Mouse (Mus musculus): Measurements from ENCODE around the gene Gna11.

The Gna11 gene

GRCm38 (mm10) chr10:81570831-81571500 is 26.0 kb upstream of the Gna11 start:
- peak; percentile 87 for DNase-seq (ENCODE audit: low read depth, low spot score)
- H3K27me3 ChIP-seq (ENCODE audit: control insufficient read depth, insufficient read depth, low read length, poor library complexity, severe bottlenecking) = no peaks in the 10 kb centered on the region

GRCm38 (mm10) chr10:81570238-81570800 is 25.3 kb upstream of the Gna11 start:
- H3K27me3 ChIP-seq (ENCODE audit: control insufficient read depth, insufficient read depth, low read length, poor library complexity, severe bottlenecking) = no peaks in the 10 kb centered on the region
- no peak for DNase-seq (ENCODE audit: low read depth, low spot score)
- H3K36me3 ChIP-seq (ENCODE audit: control insufficient read depth, insufficient read depth, low read length, poor library complexity, severe bottlenecking) = peaks cover 8% of the 10 kb centered on the region

More at GRCm38 (mm10) chr10:81570831-81571500, 26.0 kb upstream of the Gna11 start:
- peaks cover 3% of the 10 kb centered on the region for H3K36me3 ChIP-seq (ENCODE audit: control insufficient read depth, insufficient read depth, low read length, poor library complexity, severe bottlenecking)

- H3K36me3 ChIP-seq (ENCODE audit: control insufficient read depth, insufficient read depth, low read length, poor library complexity, severe bottlenecking) = peaks cover 11% of the 10 kb centered on the region
- no peak for DNase-seq (ENCODE audit: low read depth, low spot score)
- H3K27me3 ChIP-seq (ENCODE audit: control insufficient read depth, insufficient read depth, low read length, poor library complexity, severe bottlenecking) = no peaks in the 10 kb centered on the region
These were observed 24.7 kb upstream of the Gna11 start for GRCm38 (mm10) chr10:81569507-81570237.

DNA sequence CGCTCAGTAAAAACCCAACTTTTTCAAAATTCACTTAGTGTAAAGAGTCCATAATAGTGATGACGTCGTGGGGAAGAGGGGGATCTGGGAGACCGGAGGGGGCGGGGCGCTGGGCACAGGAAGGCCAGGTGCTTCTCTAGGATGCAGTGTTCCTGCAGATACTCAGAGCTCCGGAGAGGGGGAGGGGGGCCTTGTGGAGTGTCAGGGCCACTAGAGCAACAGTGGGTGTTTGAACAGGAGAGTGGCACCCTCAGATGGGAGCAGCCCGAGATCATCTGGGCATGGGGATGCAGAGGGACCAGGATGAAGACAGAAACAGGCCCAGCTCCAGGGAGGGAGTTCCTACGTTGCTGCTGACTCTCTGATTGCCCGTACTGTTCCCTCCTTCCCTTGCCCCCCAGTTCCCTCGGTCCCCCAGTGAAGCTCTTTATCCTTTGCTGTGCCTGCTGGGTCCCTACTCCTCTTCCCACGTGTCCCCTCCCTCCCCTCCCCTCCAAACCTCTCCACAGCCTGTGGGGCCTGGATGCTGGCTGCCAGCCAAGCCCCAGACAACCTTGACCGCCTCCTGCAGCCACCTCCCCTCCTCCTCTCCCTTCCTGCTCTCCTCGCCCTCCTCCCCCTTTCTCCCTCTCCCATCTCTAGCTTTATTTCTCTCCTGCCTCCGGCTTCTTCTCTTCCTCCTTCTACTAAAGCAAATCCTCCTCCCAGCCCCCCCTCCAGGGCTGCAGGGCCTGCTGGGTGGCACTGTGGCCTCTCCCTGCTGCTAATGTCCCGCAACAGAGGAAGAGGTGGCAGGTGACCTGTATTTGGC is 23.6 kb upstream of the Gna11 start:
- Histone ChIP-seq H3K36me3 (ENCODE audit: control insufficient read depth, insufficient read depth, low read length, poor library complexity, severe bottlenecking) (peaks cover 14% of the 10 kb centered on the region), H3K27me3 (ENCODE audit: control insufficient read depth, insufficient read depth, low read length, poor library complexity, severe bottlenecking) (no peaks in the 10 kb centered on the region)
- no peak for DNase-seq (ENCODE audit: low read depth, low spot score)

DNA sequence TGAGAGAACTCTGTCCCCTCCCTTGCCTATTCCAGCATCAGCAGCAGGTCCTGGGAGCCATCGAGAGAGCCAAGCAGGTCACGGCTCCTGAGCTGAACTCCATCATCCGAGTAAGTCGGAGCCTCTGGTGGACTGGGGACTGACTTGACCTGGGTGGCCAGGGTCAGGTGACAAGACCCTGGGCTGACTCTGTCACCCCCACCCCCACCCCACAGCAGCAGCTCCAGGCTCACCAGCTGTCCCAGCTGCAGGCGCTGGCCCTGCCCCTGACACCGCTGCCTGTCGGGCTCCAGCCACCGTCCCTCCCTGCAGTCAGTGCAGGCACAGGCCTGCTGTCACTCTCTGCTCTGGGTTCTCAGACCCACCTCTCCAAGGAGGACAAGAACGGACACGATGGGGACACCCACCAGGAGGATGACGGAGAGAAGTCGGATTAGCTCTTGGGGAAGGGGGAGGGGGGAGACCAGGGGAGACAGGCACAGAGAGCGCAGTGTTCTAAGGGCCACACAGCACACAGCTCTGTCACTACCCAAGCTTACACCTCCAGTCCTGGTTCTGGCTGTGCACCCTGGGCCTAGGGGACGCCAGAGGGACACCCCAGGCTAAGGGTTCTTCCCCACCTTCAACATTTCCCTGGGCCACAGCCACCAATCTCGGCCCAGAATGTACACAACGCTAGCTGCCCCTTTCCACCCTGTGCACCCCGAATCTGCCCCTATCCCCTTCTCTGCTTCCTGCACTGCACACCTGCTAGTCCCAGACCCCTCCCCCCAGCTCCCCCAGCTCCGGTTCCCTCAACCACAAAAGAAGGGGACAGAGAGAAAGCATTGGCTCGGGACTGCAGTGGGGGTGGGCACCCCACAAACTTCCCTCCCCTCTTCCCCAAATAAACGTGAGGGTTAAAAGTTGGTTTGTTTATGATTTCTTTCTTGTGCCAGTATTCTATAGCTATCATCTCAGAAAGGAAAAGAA is 20.6 kb upstream of the Gna11 start:
- DNase-seq (ENCODE audit: low read depth, low spot score) = no peak
- Histone ChIP-seq H3K27me3 (ENCODE audit: control insufficient read depth, insufficient read depth, low read length, poor library complexity, severe bottlenecking) (no peaks in the 10 kb centered on the region), H3K36me3 (ENCODE audit: control insufficient read depth, insufficient read depth, low read length, poor library complexity, severe bottlenecking) (peaks cover 16% of the 10 kb centered on the region)

GRCm38 (mm10) chr10:81564734-81565133 is 19.7 kb upstream of the Gna11 start:
- Histone ChIP-seq H3K27me3 (ENCODE audit: control insufficient read depth, insufficient read depth, low read length, poor library complexity, severe bottlenecking) (no peaks in the 10 kb centered on the region), H3K36me3 (ENCODE audit: control insufficient read depth, insufficient read depth, low read length, poor library complexity, severe bottlenecking) (peaks cover 16% of the 10 kb centered on the region)
- peak; percentile 79 for DNase-seq (ENCODE audit: low read depth, low spot score)

- DNase-seq (ENCODE audit: low read depth, low spot score) = no peak
- H3K36me3 ChIP-seq (ENCODE audit: control insufficient read depth, insufficient read depth, low read length, poor library complexity, severe bottlenecking) = peaks cover 16% of the 10 kb centered on the region
These were observed 19.2 kb upstream of the Gna11 start for GRCm38 (mm10) chr10:81564216-81564615.

DNA sequence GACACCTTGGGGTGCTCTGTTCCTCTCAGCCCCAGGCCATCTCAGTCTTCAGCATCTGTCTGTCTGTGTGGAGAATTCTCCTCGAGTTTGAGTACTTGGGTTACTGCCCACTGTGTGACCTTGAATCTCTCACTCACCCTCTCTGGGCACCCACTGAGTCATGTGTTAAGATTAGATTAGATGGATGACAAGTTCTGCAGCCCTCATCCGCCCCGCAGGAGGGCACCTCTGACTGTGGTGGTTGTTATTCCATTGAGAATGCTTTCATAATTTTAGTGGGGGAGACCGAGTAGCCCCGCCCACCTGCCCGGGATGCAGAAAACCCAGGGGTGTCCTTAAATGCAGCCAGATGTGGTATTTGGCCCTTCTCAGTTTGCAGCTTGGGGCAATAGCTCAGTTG is 18.5 kb upstream of the Gna11 start:
- no peaks in the 10 kb centered on the region for H3K27me3 ChIP-seq (ENCODE audit: control insufficient read depth, insufficient read depth, low read length, poor library complexity, severe bottlenecking)
- no peak for DNase-seq (ENCODE audit: low read depth, low spot score)
- H3K36me3 ChIP-seq (ENCODE audit: control insufficient read depth, insufficient read depth, low read length, poor library complexity, severe bottlenecking) = peaks cover 16% of the 10 kb centered on the region

More at GRCm38 (mm10) chr10:81564216-81564615, 19.2 kb upstream of the Gna11 start:
- H3K27me3 ChIP-seq (ENCODE audit: control insufficient read depth, insufficient read depth, low read length, poor library complexity, severe bottlenecking) = no peaks in the 10 kb centered on the region

DNA sequence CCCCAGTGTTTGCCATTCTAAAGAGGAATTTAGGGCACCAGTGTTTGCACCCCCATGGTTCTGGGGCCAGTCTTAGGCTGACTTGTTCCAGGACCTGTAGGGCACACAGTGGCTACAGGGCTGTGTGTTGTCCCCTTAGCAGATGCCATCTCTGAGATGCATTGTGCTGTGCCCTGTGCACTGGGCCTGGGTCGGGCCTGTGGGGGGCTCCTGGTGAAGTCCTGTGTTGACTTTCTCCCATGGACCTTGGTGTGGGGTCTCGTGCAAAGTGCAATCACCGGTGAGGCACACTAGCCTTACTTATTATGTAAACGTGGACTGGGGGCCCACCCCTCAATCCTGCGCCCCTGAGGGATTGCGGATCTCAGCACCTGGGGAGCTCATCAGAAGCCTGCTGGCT is 17.4 kb upstream of the Gna11 start:
- no peak for DNase-seq (ENCODE audit: low read depth, low spot score)
- Histone ChIP-seq H3K27me3 (ENCODE audit: control insufficient read depth, insufficient read depth, low read length, poor library complexity, severe bottlenecking) (no peaks in the 10 kb centered on the region), H3K36me3 (ENCODE audit: control insufficient read depth, insufficient read depth, low read length, poor library complexity, severe bottlenecking) (peaks cover 16% of the 10 kb centered on the region)

DNA sequence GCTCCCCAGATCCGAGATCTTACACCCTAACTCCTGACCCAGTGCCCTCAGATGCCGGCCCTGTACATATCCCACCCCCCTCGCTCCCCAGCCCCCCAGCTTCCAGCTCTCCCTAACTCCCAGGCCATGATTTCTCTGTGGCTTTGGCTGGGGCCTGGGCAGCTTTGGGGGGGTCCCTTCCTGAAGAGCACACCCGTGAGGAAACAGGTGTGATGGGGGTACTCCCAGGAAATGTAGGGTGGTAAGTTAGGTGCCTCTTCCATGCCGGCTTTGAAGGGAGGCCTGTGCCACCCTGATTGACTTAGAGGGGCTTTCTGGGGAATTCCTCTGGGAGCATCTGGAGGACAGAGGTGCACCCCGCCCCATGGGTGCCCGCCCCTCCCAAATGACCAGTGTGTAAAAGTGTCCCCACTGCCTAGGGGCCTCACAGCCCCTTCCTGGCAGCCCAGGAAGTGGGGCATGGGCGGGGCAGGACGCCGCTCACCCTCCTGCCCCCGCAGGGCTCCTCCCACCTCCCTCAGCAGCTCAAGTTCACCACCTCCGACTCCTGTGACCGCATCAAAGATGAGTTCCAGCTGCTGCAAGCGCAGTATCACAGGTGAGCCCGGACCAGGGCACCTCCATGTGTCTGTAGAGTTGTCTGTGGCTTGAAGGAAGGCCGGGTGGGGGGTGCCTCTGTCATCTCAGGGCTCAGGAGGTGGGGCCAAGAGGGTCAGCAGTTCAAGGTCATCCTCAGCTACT is 15.9 kb upstream of the Gna11 start:
- Histone ChIP-seq H3K27me3 (ENCODE audit: control insufficient read depth, insufficient read depth, low read length, poor library complexity, severe bottlenecking) (no peaks in the 10 kb centered on the region), H3K36me3 (ENCODE audit: control insufficient read depth, insufficient read depth, low read length, poor library complexity, severe bottlenecking) (peaks cover 13% of the 10 kb centered on the region)
- peak; percentile 73 for DNase-seq (ENCODE audit: low read depth, low spot score)

DNA sequence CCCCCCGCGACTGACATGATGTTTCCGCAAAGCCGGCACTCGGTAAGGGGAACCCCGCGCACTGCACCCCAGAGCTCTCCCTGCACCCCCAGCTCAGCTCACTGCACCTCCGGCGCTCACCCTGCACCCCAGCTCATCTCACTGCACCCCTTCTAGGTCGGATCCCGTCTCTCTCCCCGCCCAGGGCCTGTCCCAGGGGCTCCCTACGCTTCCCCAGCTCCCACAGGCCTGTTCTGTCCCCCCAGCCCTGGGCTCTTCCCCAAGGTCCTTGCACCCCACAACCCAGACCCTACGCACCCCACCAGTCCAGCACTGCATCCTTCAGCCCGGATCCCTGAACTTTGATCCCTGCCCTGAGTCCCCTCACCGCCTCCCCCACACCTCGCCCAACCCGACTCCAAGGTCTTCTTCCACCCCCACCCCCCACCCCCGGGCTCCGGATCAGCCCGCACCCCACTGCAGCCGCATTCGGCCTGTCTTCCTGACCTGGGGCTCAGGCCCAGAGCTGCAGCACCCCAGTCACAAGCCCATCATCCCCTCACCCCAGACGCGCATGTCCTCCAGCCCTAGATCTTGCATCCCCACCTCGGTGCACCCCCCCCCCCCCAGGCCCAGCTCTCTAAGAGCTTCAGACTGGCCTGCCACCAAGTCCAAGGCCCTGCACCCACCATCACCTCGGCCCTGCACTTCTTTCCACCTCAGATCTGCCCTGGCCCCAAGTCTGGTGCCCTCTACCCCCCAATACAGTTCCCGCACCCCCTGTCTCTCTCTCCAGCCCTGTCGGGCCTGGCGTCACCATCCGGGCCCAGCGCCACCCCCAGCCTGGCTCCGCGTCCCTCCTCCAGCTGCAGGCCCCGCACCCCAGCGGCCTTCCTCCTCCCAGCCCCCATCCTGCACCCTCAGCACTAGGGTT is 14.9 kb upstream of the Gna11 start:
- DNase-seq (ENCODE audit: low read depth, low spot score) = peak; percentile 45
- Histone ChIP-seq H3K27me3 (ENCODE audit: control insufficient read depth, insufficient read depth, low read length, poor library complexity, severe bottlenecking) (no peaks in the 10 kb centered on the region), H3K36me3 (ENCODE audit: control insufficient read depth, insufficient read depth, low read length, poor library complexity, severe bottlenecking) (peaks cover 5% of the 10 kb centered on the region)

- H3K36me3 ChIP-seq (ENCODE audit: control insufficient read depth, insufficient read depth, low read length, poor library complexity, severe bottlenecking) = peaks cover 2% of the 10 kb centered on the region; the same call in 1 of the 2 replicates
- H3K27me3 ChIP-seq (ENCODE audit: control insufficient read depth, insufficient read depth, low read length, poor library complexity, severe bottlenecking) = no peaks in the 10 kb centered on the region
- DNase-seq (ENCODE audit: low read depth, low spot score) = peak; percentile 68
These were observed 14.2 kb upstream of the Gna11 start, which contains the start of gene Aes for GRCm38 (mm10) chr10:81559163-81559626. Gene Aes, plus strand, starts transcription at chr10:81559488.

Data from splenic B cell, adult 2 months (primary cell).